Mouse (Mus musculus) olfactory bulb, adult 2 months (tissue): ENCODE data around the gene Tcf7l2.

ENCODE experiments used
- CTCF ChIP-seq: fragments of 200-500 bp; IDR thresholded peaks from 2 replicates; pipeline ENCODE4 v1.5.1; 2012; ENCODE audit warnings: low read depth, mild to moderate bottlenecking, low read length, moderate library complexity; ENCODE audit not compliant: insufficient read depth
- POLR2A ChIP-seq: fragments of 200-500 bp; IDR thresholded peaks from 2 replicates; pipeline ENCODE4 v1.6.1; 2012; ENCODE audit warnings: mild to moderate bottlenecking, low read depth, low read length, moderate library complexity; ENCODE audit not compliant: insufficient read depth

DNA sequence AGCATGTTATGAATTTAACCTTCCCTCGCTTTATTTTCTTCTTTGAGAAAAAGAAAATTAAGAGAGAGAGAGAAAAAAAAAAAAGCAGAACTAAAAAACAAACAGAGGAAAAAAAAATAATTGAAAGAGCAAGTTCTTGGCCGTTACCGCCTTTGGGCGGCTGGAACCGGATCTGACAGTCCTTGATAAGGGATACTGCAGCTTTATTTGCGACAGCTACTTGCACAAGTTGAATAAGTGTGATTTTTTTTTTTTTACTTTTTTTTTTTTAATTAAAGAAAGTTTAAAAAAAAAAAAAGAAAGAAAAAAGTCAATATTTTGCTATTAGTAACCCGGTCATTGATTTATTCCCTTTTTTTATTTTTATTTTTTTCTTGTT is 183.8 kb downstream of the Tcf7l2 start:
- TF ChIP-seq CTCF = no peak
- TF ChIP-seq POLR2A = no peak
